Mouse (Mus musculus): Measurements from ENCODE around the gene Trem3. TPM values are rescaled to one million over a fixed set of nuclear protein-coding genes. Genes with fewer than 3 reads are reported as not detected.

Trem3 gene
- total RNA-seq (2022): not detected

- no peak for DNase-seq (ENCODE audit: low spot score in 2 of 2)
These were observed at the start of gene Trem3 for GRCm38 (mm10) chr17:48247221-48247928. Gene Trem3 (plus strand): TSS chr17:48247777.

DNA sequence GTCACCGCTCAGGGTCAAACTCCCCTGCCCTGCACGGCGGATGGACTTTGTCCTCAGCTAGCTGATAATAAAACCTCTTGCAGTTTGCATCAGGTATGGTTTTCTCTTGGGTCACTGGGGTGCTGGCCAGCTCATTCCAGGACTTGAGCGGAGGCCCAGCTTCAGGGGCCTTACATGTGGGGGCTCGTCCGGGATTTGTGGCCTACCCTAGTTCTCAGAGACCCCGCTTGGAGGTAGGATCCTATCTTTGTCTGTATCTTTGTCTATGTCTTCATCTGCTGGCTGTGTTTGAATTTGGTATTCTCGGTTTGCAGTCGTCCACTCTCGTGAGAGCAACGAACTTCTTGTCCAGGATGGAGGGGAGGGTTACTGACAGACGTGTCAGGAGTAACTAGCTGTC, 44.5 kb upstream of the Trem3 start:
- no peak for DNase-seq (ENCODE audit: low spot score in 2 of 2)

DNA sequence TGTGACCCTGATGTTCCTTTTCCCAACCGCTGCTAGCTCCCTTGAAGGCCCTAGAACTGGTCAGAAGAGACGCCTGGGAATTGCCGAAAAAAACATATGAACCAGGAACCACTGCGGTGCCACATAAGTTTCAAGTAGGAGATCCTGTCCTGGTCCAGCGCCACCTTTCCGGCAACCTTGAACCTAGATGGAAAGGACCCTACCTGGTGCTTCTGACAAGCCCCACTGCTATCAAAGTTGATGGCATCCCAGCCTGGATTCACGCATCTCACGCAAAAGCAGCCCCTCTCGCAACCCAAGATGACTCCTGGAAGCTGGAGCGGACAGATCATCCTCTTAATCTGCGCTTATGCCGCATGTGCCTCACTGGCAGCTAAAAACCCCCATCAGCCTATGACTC, 35.0 kb upstream of the Trem3 start:
- no peak for DNase-seq (ENCODE audit: low spot score in 2 of 2)

- DNase-seq (ENCODE audit: low spot score in 2 of 2): no peak
These were observed 34.1 kb upstream of the Trem3 start for GRCm38 (mm10) chr17:48213511-48213910.

DNA sequence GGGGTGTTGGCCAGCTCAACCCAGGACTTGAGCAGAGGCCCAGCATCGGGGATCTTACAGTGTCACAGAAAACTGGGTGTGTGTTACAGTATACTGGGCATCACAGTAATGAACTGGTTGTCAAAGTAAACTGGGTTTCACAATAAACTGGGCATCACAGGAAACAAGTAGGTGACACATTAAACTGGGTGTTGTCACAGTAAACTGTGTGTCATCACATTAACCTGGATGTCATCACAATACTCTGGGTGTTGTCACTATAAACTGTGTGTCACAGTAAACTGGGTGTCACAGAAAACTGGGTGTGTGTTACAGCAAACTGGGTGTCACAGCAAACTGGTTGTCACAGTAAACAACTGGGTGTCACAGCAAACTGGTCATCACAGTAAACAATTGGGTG, 32.1 kb upstream of the Trem3 start:
- no peak for DNase-seq (ENCODE audit: low spot score in 2 of 2)

- no peak for DNase-seq (ENCODE audit: low spot score in 2 of 2)
These were observed 16.9 kb upstream of the Trem3 start for GRCm38 (mm10) chr17:48230680-48231079.

GRCm38 (mm10) chr17:48232518-48232917, 15.1 kb upstream of the Trem3 start, which contains the start of gene Trem1:
Gene Trem1 (plus strand): TSS chr17:48232768.
- DNase-seq (ENCODE audit: low spot score in 2 of 2): no peak

GRCm38 (mm10) chr17:48233789-48234188, 13.8 kb upstream of the Trem3 start:
- no peak for DNase-seq (ENCODE audit: low spot score in 2 of 2)

DNA sequence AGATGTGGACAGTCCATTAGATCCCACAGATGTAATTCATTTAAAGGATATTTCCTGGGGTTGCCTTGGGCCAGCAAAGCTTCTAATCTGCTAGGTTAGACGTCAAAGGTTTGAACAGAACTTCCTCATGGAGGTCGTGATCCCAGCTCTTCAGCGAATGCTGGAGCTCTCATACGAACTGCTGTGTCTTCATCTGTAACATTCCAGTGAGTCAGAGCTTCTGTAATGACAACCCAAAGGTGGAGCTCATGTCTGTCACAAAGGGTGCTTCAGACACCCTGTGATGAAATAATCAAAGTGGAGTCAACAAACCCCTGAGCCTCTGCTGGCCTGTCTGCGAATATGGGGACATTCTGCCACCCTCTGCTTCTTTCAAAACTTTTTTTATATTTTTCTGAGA, 13.0 kb upstream of the Trem3 start:
- no peak for DNase-seq (ENCODE audit: low spot score in 2 of 2)

DNA sequence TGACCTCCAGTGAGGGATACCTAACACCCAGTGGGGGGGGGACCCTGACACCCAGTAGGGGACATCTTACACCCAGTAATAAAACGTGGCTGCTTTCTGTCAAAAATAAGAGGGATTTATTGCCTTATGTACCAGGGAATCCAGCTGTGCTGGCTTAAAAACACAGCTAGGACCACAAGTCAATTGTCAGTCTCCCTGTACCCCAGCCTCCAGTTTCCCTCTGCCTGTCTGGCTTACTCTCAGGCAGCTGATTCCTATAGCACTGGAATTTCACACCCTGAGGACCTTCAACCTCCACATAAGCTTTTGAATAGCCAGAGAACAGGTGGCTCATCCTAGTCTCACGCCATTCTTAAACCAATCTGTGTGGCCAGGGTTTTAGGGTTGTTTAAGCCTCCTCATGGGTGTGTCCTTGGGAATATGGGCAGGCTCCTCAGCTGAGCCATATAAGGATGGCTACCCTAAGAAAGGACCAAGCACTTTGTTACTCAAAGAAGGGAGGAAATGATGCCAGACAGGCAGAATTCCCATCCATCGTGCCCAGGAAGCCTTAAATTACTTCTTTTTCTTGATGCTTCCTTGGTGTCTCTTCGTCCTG, 11.7 kb upstream of the Trem3 start:
- DNase-seq (ENCODE audit: low spot score in 2 of 2): no peak

- DNase-seq (ENCODE audit: low spot score in 2 of 2): no peak
These were observed 10.0 kb upstream of the Trem3 start for GRCm38 (mm10) chr17:48237621-48238020.

- no peak for DNase-seq (ENCODE audit: low spot score in 2 of 2)
These were observed 1.5 kb downstream of the Trem3 start for GRCm38 (mm10) chr17:48249039-48249438.

DNA sequence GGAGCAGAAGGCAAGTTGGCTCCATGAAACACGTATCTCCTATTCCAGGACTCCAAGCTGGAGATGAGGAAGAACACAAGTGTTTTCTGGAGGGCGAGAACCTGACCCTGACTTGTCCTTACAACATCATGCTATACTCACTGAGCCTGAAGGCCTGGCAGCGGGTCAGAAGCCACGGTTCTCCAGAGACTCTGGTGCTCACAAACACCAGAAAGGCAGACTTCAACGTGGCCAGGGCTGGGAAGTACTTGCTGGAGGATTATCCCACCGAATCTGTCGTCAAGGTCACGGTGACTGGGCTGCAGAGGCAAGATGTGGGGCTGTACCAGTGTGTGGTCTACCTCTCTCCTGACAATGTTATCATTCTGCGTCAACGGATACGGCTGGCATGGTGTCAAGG, 1.9 kb downstream of the Trem3 start:
- no peak for DNase-seq (ENCODE audit: low spot score in 2 of 2)

DNA sequence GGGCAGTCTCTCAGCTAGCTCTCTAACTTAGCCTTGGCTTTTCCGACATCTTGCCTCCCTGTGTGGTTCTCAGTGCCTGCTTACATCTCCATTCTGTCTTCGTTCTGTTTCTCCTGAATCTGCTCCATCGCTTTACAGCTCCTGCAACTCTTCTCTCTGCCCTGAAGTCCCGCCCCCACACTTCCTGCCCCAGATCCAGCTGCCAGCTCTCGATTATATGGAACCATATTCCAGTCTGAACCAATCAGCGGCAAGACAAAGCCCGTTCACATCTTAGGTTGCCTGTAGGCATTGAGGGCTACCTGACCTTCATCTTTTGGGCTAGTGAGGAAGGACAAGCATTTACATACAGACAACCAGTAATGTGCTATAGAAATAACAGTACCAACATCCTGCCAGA, 3.1 kb downstream of the Trem3 start:
- DNase-seq (ENCODE audit: low spot score in 2 of 2): no peak

DNA sequence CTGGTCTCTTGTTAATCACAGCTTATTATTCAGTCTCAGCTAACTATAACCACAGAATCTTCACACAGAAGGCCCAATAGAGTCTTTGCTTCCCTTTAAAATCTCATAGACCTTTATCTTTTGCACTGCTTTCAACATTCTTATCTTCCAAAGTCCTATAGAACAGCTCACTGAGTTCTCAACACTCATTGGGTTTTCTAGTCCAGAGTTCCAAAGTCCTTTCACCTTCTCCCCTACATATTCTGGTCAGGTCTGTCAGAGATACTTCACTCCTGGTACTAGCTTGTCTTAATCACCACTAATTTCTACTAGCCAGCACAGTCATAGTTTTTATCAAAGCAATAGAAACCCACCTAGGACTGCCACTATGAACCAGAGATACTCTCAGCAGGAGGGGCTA, 9.0 kb downstream of the Trem3 start:
- no peak for DNase-seq (ENCODE audit: low spot score in 2 of 2)

DNA sequence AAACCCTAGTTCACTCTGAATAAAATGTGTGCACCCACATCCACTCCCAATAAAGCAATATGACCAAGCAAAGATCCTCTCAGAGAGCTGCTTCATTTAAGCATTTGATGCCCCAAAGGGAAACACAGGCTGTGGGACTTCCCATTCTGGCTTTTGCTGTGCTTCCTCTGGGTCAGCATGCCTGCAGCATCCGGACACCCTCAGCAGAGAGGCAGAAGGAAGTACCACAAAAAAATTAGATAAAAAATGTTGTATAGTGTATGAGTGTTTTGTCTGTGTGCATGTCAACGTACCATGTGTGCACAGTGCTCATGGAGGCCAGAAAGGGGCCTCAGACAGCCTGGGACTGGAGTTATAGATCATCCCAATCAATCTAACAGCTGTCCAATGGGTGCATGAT, 14.3 kb downstream of the Trem3 start:
- DNase-seq (ENCODE audit: low spot score in 2 of 2): no peak

DNA sequence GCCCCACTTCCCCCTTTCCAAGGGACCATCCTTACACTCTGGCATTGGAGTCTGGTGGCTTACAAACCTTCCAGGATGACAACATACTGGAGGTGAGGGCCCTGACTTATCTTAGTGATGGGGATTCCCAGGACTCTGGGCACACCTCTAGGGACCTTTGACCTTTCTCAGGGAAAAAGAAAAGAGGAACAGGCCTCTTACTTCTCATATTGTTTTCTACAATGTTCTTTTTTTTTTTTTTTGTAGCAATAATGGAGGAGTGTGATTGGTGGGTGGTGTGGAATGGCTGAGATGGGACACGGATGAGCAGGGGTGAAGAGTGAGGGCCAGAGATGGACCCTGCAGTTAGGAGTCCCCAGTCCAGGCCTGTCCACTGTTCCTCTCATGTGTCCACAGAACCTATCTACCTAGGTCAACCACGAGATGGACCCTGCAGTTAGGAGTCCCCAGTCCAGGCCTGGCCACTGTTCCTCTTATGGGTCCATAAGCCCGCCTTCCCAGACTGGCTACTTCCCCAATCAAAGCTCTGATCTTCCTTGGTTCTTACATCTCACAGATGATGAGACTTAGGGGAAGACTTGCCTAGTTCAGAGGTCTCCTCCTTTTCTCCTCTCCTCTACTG, 16.3 kb downstream of the Trem3 start, which contains the start of gene Treml4:
Gene Treml4 (plus strand): TSS at position 555 of the 622 bp plus-strand sequence.
- no peak for DNase-seq (ENCODE audit: low spot score in 2 of 2)

GRCm38 (mm10) chr17:48264662-48265061, 17.1 kb downstream of the Trem3 start:
- DNase-seq (ENCODE audit: low spot score in 2 of 2): no peak

- DNase-seq (ENCODE audit: low spot score in 2 of 2): no peak
These were observed 18.6 kb downstream of the Trem3 start for GRCm38 (mm10) chr17:48266138-48266537.

GRCm38 (mm10) chr17:48266610-48267304, 19.2 kb downstream of the Trem3 start:
- DNase-seq (ENCODE audit: low spot score in 2 of 2): no peak

DNA sequence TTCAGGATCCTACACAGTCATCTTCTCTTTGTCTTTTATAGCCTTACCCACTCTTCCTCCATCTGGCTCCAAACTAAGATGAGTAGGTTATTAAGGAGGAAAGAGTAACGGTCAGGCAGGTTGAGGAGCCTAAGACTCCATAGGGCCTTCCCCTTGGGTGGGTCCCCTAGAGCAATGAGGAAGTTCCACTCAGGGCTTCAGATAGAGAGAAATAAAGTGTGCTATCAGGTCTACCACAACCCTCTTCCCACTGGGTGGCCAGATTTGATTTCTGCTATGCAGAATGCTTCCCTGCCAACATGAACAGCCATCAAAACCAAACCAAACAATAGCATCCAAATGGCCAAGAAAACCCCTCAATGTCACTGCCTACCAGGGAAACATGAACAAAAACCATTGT, 20.0 kb downstream of the Trem3 start:
- DNase-seq (ENCODE audit: low spot score in 2 of 2): no peak

DNA sequence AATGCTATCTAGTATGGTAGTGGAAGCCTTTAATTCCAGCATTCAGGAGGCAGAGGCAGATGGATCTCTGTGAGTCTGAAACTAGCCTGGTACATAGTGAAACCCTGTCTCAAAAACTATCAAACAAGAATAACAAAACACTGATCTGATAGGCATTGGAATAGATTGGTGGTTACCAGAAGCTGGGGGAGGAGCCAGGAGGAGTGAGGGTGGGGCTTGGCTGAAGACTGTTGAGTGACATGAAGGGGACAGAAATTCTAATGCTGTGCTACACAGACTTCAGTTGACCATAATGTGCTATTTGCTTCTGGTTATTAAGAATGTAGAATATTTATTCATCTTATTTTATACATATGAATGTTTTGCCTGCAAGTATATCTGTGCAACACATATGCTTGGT, 20.7 kb downstream of the Trem3 start:
- DNase-seq (ENCODE audit: low spot score in 2 of 2): no peak
